Mouse (Mus musculus): Measurements from ENCODE around the gene F5. TPM values are rescaled to one million over a fixed set of nuclear protein-coding genes. Genes with fewer than 3 reads are reported as not detected.
"Not testable (repeated sequence)": the region's sequence is repeated elsewhere in the genome, so short reads cannot be mapped to it uniquely, and the experiment has no call there.

F5 gene
- polyA plus RNA-seq, 1 experiment from 2014 or later: 11.2 TPM

DNA sequence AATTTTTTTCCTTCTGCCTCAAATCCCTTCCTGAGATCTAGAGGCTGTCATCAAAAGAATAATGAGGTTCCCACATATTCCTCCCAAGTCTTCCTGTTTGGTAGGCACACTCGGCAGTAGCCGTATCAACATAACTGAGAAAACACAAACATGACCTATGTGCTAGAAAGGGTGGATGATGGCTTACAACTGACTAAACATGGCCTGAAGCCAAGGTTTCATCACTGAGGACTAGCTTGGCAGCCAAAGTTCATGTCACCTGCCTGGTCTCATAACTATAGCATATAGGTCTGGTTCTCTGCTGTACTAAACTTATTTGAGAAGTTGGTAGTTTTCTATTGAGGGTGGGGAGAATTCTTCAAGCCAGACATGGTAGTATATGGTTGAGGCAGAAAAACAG lies 56.8 kb downstream of the F5 start:
- 60% methylated on average over 2 of the region's 2 CpGs for WGBS (ENCODE audit: insufficient replicate concordance)
- H3K36me3 ChIP-seq (replicated peaks): peaks cover 15% of the 10 kb centered on the region
- ATAC-seq (ENCODE audit: insufficient read depth): peak; percentile 57
- H3K9me3 ChIP-seq (replicated peaks): no peaks in the 10 kb centered on the region
- H3K9ac ChIP-seq: no peak overlapping the region
- no peak overlapping the region for H3K4me2 ChIP-seq
- H3K27ac ChIP-seq (replicated peaks): no peak overlapping the region
- no peaks in the 10 kb centered on the region for H3K4me1 ChIP-seq (replicated peaks)
- no peak overlapping the region for H3K4me3 ChIP-seq (replicated peaks)
- no peaks in the 10 kb centered on the region for H3K27me3 ChIP-seq

DNA sequence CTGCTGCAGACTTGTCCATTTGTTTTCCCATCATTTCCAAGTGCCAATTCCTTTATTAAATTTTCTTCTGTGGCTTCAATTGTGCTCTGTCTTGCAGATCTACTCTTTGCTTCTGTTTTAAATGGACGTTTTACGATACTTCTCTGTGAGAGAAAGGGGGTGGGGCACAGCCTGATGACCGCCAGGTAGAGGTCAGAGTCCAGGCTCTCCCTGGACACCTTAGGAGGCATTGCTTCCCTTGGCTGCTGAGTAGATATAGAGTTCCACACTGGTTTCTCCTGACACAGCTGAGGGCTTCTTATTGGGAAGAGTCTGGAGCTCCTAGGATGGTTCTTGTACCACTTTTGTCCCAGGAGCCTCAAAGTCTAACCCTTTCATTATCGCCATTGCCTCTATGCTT lies 59.3 kb downstream of the F5 start:
- Histone ChIP-seq H3K9me3 (replicated peaks) (no peaks in the 10 kb centered on the region), H3K4me1 (replicated peaks) (no peaks in the 10 kb centered on the region), H3K4me2 (no peak overlapping the region), H3K27me3 (no peaks in the 10 kb centered on the region), H3K9ac (no peak overlapping the region), H3K27ac (replicated peaks) (no peak overlapping the region), H3K36me3 (replicated peaks) (peaks cover 8% of the 10 kb centered on the region; the same call in 1 of the 2 replicates), H3K4me3 (replicated peaks) (no peak overlapping the region)
- 66% methylated on average over 4 of the region's 4 CpGs for WGBS (ENCODE audit: insufficient replicate concordance)
- no peak for ATAC-seq (ENCODE audit: insufficient read depth)

DNA sequence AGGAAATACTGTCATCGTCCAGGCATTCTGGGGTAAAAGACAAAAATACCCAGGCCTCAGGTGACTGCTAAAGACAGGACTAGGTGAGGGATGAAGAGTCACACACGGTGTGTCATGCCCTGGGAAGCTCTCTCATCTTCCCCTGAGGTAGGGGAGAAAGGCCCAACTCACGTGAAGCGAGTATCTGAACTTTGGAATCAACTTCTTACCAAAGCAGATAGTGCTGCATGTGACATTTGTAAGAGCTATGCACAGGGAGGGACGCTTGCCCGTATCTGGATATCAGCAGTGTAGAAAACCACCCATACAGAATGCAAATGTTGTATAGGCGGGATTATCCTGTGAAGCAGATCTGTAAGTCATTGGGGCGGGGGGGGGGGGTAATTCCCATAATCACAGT lies 61.0 kb downstream of the F5 start:
- no peaks in the 10 kb centered on the region for H3K9me3 ChIP-seq (replicated peaks)
- no peak overlapping the region for H3K4me2 ChIP-seq
- H3K27ac ChIP-seq (replicated peaks): no peak overlapping the region
- no peak overlapping the region for H3K4me3 ChIP-seq (replicated peaks)
- H3K27me3 ChIP-seq: peaks cover 3% of the 10 kb centered on the region; the same call in 1 of the 2 replicates
- H3K36me3 ChIP-seq (replicated peaks): peaks cover 8% of the 10 kb centered on the region
- no peak overlapping the region for H3K9ac ChIP-seq
- H3K4me1 ChIP-seq (replicated peaks): no peaks in the 10 kb centered on the region; the same call in 1 of the 2 replicates
- ATAC-seq (ENCODE audit: insufficient read depth): no peak
- 55% methylated on average over 8 of the region's 8 CpGs for WGBS (ENCODE audit: insufficient replicate concordance)

DNA sequence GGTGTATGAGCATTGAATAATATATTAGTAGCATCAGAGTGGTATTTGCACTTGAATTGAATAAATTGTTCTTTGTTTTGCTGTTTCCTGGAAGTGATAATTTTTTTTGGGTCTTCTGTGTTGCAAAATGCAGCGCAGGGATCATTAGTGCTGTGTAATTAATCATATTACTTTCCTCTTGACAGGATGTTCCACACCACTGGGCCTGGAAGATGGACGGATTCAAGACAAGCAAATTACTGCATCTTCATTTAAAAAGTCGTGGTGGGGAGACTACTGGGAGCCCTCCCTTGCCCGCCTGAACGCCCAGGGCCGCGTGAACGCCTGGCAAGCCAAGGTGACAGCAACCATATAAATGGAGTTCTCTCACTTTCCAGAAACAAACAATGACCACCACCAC lies 62.6 kb downstream of the F5 start:
- no peaks in the 10 kb centered on the region; the same call in 1 of the 2 replicates for H3K4me1 ChIP-seq (replicated peaks)
- no peak overlapping the region for H3K4me2 ChIP-seq
- peaks cover 5% of the 10 kb centered on the region; the same call in 1 of the 2 replicates for H3K27me3 ChIP-seq
- H3K9me3 ChIP-seq (replicated peaks): no peaks in the 10 kb centered on the region
- H3K4me3 ChIP-seq (replicated peaks): no peak overlapping the region
- no peak for ATAC-seq (ENCODE audit: insufficient read depth)
- peaks cover 6% of the 10 kb centered on the region for H3K36me3 ChIP-seq (replicated peaks)
- 66% methylated on average over 8 of the region's 8 CpGs for WGBS (ENCODE audit: insufficient replicate concordance)
- H3K27ac ChIP-seq (replicated peaks): no peak overlapping the region
- H3K9ac ChIP-seq: no peak overlapping the region

DNA sequence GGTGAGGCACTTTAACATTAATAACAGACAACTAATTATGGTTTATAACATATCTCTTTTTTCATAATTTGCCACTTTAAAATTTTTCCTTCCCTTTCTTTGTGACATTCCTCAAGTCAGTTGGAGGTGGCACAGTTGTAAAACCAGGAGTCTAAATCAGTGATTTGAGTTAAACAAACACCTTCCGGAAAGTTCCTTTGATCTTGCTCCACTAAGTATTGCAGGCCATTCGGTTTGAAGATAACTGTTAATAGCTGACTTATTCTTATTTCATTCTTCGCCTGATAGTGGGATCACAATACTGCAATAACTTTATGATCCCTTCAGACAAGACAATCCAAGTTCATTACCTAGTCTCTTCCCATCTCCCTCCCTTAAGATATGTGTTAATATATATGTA lies 63.5 kb downstream of the F5 start:
- H3K4me1 ChIP-seq (replicated peaks): no peaks in the 10 kb centered on the region; the same call in 1 of the 2 replicates
- no peaks in the 10 kb centered on the region for H3K9me3 ChIP-seq (replicated peaks)
- 50% methylated on average over 3 of the region's 3 CpGs for WGBS (ENCODE audit: insufficient replicate concordance)
- no peak overlapping the region for H3K27ac ChIP-seq (replicated peaks)
- H3K4me2 ChIP-seq: no peak overlapping the region
- H3K4me3 ChIP-seq (replicated peaks): no peak overlapping the region
- H3K9ac ChIP-seq: no peak overlapping the region
- peaks cover 3% of the 10 kb centered on the region; the same call in 1 of the 2 replicates for H3K36me3 ChIP-seq (replicated peaks)
- no peak for ATAC-seq (ENCODE audit: insufficient read depth)
- peaks cover 5% of the 10 kb centered on the region; the same call in 1 of the 2 replicates for H3K27me3 ChIP-seq

DNA sequence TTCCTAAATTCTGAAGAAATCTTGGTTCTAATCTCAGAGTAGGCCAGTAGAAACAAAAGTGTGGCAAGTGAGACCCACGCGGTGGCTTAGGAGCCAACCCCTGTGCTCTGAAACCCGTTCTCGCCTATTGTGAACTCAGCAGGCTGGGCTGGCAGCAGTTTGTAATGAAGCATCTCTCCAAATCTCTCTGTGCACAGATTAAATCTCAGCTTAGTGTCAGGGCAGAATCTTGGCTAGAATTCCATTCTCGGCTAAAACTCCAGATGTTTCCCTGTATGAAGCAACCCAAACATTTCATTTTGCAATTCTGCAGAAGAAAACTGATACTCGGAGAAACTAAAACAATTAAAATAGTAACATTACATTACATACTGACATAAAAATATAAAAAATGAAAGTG lies 63.9 kb downstream of the F5 start:
- Histone ChIP-seq H3K9me3 (replicated peaks) (no peaks in the 10 kb centered on the region), H3K36me3 (replicated peaks) (peaks cover 3% of the 10 kb centered on the region; the same call in 1 of the 2 replicates), H3K4me1 (replicated peaks) (no peaks in the 10 kb centered on the region; the same call in 1 of the 2 replicates), H3K27ac (replicated peaks) (no peak overlapping the region), H3K9ac (no peak overlapping the region), H3K4me2 (no peak overlapping the region), H3K4me3 (replicated peaks) (no peak overlapping the region), H3K27me3 (peaks cover 5% of the 10 kb centered on the region; the same call in 1 of the 2 replicates)
- 67% methylated on average over 6 of the region's 6 CpGs for WGBS (ENCODE audit: insufficient replicate concordance)
- ATAC-seq (ENCODE audit: insufficient read depth): no peak

DNA sequence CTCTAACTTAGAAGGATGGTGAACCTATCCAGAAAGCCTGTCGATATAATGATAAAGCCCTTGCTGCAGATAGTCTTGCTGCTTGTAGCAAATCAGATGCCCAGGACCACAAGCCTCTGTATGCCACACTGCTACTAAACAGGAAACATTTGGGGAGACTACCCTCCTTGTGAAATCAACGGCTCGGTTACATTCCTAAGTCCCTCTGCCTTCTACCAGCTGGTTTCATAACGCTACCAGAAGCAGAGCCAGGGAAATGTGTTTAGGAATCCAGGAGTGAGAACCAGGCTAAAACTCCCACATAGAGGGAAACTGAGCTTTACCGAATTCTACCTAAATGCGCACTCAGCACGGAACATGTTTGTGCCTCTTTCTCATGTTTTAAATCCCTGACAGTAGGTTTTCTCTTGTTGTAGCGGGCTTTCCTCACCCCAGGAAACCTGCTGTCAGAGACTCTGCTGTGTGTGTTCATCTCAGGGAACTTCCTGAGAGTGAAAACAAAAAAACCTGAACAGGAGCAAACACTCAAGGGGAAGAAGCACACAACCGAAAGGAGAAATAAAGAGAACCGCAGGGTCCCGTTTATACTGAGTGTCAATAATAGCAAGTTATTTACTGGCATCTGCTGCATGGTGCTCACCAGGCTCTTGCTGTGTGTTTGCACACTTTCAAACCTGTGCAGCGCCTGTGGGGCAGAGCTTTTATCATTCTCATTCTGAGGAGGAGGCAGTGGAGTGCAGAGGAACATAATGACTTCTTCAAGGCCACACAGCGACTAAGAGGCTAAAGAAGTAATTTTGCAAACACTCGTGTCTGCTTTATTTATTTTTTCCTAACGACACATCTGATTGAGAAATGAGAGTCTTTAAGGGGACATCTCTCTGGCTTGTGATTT lies 66.4 kb downstream of the F5 start:
- WGBS (ENCODE audit: insufficient replicate concordance): 21% methylated on average over 15 of the region's 15 CpGs
- ATAC-seq (ENCODE audit: insufficient read depth): no peak
- Histone ChIP-seq H3K36me3 (replicated peaks) (no peaks in the 10 kb centered on the region; the same call in 1 of the 2 replicates), H3K27me3 (peaks cover 5% of the 10 kb centered on the region; the same call in 1 of the 2 replicates), H3K27ac (replicated peaks) (no peak overlapping the region), H3K4me1 (replicated peaks) (no peaks in the 10 kb centered on the region; the same call in 1 of the 2 replicates), H3K4me3 (replicated peaks) (no peak overlapping the region), H3K9ac (no peak overlapping the region), H3K4me2 (peak overlapping the region; percentile 16), H3K9me3 (replicated peaks) (no peaks in the 10 kb centered on the region)

DNA sequence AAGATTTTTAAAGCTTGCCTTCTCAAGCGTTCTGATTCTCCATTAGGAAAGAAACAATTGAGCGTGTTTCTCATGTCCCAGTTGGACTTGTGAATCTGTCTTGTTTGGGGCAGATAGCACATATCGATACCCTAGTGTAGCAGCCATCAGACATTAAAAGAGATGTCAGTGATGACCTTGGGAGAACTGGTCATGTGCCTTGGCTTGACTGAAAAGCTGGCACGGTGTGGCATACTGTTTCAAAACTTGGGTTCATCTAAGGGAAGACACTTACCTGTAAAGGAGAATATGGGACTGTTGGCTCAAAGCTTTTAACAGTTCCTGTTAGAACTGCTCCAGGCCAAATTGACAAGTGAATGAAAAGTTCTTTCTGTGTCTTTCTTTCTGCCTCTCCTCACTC lies 68.6 kb downstream of the F5 start:
- no peaks in the 10 kb centered on the region; the same call in 1 of the 2 replicates for H3K4me1 ChIP-seq (replicated peaks)
- H3K4me3 ChIP-seq (replicated peaks): no peak overlapping the region
- ATAC-seq (ENCODE audit: insufficient read depth): no peak
- no peaks in the 10 kb centered on the region for H3K9me3 ChIP-seq (replicated peaks)
- H3K9ac ChIP-seq: no peak overlapping the region
- peaks cover 5% of the 10 kb centered on the region; the same call in 1 of the 2 replicates for H3K27me3 ChIP-seq
- no peak overlapping the region for H3K4me2 ChIP-seq
- no peak overlapping the region for H3K27ac ChIP-seq (replicated peaks)
- WGBS (ENCODE audit: insufficient replicate concordance): 63% methylated on average over 4 of the region's 4 CpGs
- no peaks in the 10 kb centered on the region; the same call in 1 of the 2 replicates for H3K36me3 ChIP-seq (replicated peaks)

DNA sequence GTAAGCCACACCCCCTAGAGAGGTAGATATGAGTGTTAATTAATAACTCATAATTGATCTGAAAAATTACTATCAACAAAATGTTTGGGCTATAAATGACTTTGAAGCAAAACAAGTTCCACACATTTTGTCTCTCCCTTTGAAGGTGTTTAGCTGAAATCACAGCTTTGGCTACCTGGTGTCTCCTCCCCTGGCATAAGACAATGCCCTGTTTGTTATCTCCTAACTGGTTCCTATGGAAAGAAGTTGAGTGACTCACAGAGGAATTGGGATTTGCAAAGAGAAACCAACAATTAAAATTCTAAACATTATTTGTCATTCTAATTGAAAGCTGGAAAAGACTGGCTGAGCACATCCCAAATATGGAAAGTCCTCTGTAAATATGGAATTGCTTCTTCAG lies 71.5 kb downstream of the F5 start:
- Histone ChIP-seq H3K9ac (no peak overlapping the region), H3K4me1 (replicated peaks) (no peaks in the 10 kb centered on the region), H3K4me2 (no peak overlapping the region), H3K27ac (replicated peaks) (no peak overlapping the region), H3K27me3 (no peaks in the 10 kb centered on the region; the same call in 1 of the 2 replicates), H3K4me3 (replicated peaks) (no peak overlapping the region), H3K9me3 (replicated peaks) (no peaks in the 10 kb centered on the region), H3K36me3 (replicated peaks) (no peaks in the 10 kb centered on the region)
- no peak for ATAC-seq (ENCODE audit: insufficient read depth)

DNA sequence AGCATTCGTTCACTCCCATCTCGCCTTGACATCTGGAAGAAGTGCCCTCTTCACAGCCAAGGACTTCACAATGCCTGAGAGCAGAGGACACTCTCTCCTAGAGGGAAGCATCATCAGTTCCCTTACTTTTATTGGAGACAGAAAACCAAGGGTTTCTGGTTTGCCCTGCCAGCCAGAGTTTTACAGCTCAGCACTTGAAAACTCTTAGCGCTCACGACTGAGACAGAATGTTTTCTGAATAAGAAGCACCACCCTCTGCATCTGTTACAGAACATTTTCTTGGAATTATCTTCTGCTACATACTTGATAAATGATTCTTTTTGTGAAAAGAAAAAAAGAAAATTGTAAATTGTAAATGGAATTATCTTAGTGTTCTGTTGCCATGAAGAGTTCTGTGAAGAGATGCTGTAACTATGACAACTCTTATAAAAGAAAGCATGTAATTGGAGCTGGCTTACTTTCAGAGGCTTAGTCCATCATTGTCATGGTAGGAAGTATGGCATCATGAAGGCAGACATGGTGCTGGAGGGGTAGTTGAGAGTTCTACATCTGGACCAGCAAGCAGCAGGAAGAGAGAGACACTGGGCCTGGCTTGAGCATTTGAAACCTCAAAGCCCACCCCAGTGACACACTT lies 80.4 kb downstream of the F5 start:
- H3K27ac ChIP-seq (replicated peaks); H3K27me3 ChIP-seq; ATAC-seq (ENCODE audit: insufficient read depth); H3K4me1 ChIP-seq (replicated peaks); H3K4me3 ChIP-seq (replicated peaks); H3K36me3 ChIP-seq (replicated peaks); H3K9ac ChIP-seq; H3K4me2 ChIP-seq; H3K9me3 ChIP-seq (replicated peaks): not testable (repeated sequence)
- WGBS (ENCODE audit: insufficient replicate concordance): 69% methylated on average over 2 of the region's 4 CpGs

DNA sequence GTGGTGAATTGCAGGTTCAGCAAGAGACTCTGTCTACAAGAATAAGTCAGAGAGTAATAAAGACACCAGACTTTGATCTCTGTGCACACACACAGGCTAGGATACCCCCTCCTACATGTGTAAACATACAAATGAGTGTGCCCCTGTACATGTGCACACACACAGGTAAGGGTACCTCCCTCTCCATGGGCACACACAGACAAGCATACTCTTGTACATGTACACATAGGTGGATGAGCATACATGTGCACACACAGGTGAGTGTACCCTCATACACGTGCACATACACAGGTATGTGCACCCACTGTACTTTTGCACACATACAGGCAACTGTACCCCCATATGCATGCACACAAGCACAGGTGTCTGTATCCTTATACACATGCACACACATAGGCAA lies 81.8 kb downstream of the F5 start:
- Histone ChIP-seq H3K36me3 (replicated peaks) (no peaks in the 10 kb centered on the region), H3K4me3 (replicated peaks) (no peak overlapping the region), H3K4me1 (replicated peaks) (0 out of 2 replicates have a peak, but pooled peaks cover 2% of the 10 kb centered on the region), H3K27ac (replicated peaks) (no peak overlapping the region), H3K4me2 (no peak overlapping the region), H3K9ac (no peak overlapping the region), H3K27me3 (no peaks in the 10 kb centered on the region), H3K9me3 (replicated peaks) (no peaks in the 10 kb centered on the region)
- ATAC-seq (ENCODE audit: insufficient read depth): peak; percentile 14; the same call in 1 of the 2 replicates
- 47% methylated on average over 1 of the region's 1 CpGs for WGBS (ENCODE audit: insufficient replicate concordance)
